Mouse (Mus musculus) heart, postnatal 0 days (tissue): Measurements from ENCODE around the gene Napa.

Source experiments
- CTCF ChIP-seq: IDR thresholded peaks from 2 replicates; pipeline ENCODE4 v1.5.1; 2016; ENCODE audit warnings: antibody characterized with exemption, control low read depth, low read depth
- EP300 ChIP-seq: IDR thresholded peaks from 2 replicates; pipeline ENCODE4 v1.6.1; 2016; ENCODE audit warnings: antibody characterized with exemption, low read depth

DNA sequence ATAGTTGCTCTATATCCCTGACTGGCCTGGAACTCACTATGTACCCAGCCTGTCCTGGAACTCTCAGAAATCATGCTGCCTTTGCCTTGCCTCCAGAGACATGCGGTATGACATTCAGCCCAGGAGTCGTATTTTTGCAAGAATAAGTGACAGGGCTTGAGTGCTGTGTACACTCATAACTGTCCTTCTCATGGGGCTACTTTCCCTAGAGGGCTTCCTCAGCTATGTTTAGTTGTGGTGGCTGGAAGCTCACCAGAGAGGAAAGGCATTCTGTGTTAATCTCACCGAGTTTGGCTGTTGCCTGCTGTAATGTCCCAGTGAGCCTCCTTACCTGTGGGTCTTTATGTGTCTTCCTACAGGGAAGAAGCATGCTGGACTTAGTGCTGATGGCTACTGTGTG is 3.7 kb upstream of the Napa start:
- TF ChIP-seq CTCF (no peak), EP300 (no peak)
